Mouse (Mus musculus): Measurements from ENCODE around the gene Ccdc92.

Gene Ccdc92

GRCm38 (mm10) chr5:124854202-124854601, 8.0 kb downstream of the Ccdc92 start:
- no peak for DNase-seq (ENCODE audit: low spot score)

- DNase-seq (ENCODE audit: low spot score): no peak
These were observed 9.1 kb downstream of the Ccdc92 start for GRCm38 (mm10) chr5:124853079-124853478.

GRCm38 (mm10) chr5:124852294-124852693, 9.9 kb downstream of the Ccdc92 start:
- no peak for DNase-seq (ENCODE audit: low spot score)

GRCm38 (mm10) chr5:124851572-124851971, 10.7 kb downstream of the Ccdc92 start:
- DNase-seq (ENCODE audit: low spot score): no peak

- no peak for DNase-seq (ENCODE audit: low spot score)
These were observed 13.2 kb downstream of the Ccdc92 start for GRCm38 (mm10) chr5:124848994-124849393.

GRCm38 (mm10) chr5:124847014-124847413, 15.2 kb downstream of the Ccdc92 start:
- DNase-seq (ENCODE audit: low spot score): no peak

GRCm38 (mm10) chr5:124844929-124845328, 17.3 kb downstream of the Ccdc92 start:
- no peak for DNase-seq (ENCODE audit: low spot score)

- DNase-seq (ENCODE audit: low spot score): no peak
These were observed 18.8 kb downstream of the Ccdc92 start for GRCm38 (mm10) chr5:124843386-124843785.

- no peak for DNase-seq (ENCODE audit: low spot score)
These were observed 21.6 kb downstream of the Ccdc92 start for GRCm38 (mm10) chr5:124840669-124841068.

GRCm38 (mm10) chr5:124840202-124840601, 22.0 kb downstream of the Ccdc92 start:
- no peak for DNase-seq (ENCODE audit: low spot score)

- DNase-seq (ENCODE audit: low spot score): no peak
These were observed 25.6 kb downstream of the Ccdc92 start for GRCm38 (mm10) chr5:124836621-124837020.

GRCm38 (mm10) chr5:124836075-124836474, 26.1 kb downstream of the Ccdc92 start:
- no peak for DNase-seq (ENCODE audit: low spot score)

GRCm38 (mm10) chr5:124835218-124835617, 27.0 kb downstream of the Ccdc92 start:
- no peak for DNase-seq (ENCODE audit: low spot score)

- DNase-seq (ENCODE audit: low spot score): no peak
These were observed 31.9 kb downstream of the Ccdc92 start for GRCm38 (mm10) chr5:124830331-124830730.

- no peak for DNase-seq (ENCODE audit: low spot score)
These were observed 39.9 kb downstream of the Ccdc92 start for GRCm38 (mm10) chr5:124822128-124822894.

- no peak for DNase-seq (ENCODE audit: low spot score)
These were observed 45.2 kb downstream of the Ccdc92 start for GRCm38 (mm10) chr5:124817050-124817449.

GRCm38 (mm10) chr5:124814797-124815196, 47.4 kb downstream of the Ccdc92 start:
- DNase-seq (ENCODE audit: low spot score): no peak

- no peak for DNase-seq (ENCODE audit: low spot score)
These were observed 49.8 kb downstream of the Ccdc92 start for GRCm38 (mm10) chr5:124812466-124812865.

- DNase-seq (ENCODE audit: low spot score): no peak
These were observed 52.4 kb downstream of the Ccdc92 start for GRCm38 (mm10) chr5:124809708-124810366.

- no peak for DNase-seq (ENCODE audit: low spot score)
These were observed 70.1 kb downstream of the Ccdc92 start for GRCm38 (mm10) chr5:124792112-124792511.

- DNase-seq (ENCODE audit: low spot score): peak; percentile 64
These were observed 76.6 kb downstream of the Ccdc92 start for GRCm38 (mm10) chr5:124785650-124786049.
